Mouse (Mus musculus) megakaryocyte, embryonic 14.5 days (primary cell): Measurements from ENCODE around the gene Glcci1.

Experiments used
- FLI1 ChIP-seq: IDR thresholded peaks from 2 replicates; pipeline ENCODE4 v1.6.1; 2012; ENCODE audit warnings: low read length, inconsistent platforms, mixed read lengths
- GATA1 ChIP-seq: IDR thresholded peaks from 3 replicates; pipeline ENCODE4 v1.6.1; 2012; ENCODE audit warnings: mixed read lengths, low read length, inconsistent platforms, borderline replicate concordance

DNA sequence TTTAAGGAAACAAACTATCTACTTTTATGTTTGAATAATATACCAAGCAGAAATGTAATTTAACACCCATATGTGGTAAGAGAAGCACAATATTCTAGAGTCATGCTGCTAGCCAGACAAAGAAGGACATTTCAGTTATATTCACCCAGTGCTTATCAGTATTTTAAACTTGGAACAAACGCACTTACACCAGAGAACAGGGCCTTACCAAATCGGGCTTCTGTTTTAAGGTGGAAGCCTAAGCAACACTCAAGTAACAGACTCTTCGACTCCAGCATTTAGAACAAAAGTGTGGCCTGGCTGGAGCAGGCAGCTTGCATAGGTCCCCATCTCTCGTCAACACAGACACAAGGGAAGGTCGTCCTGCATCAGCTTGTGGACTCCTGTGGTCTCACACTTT lies 21.2 kb upstream of the Glcci1 start:
- TF ChIP-seq GATA1 (no peak), FLI1 (no peak)
